ENCODE assay signal across 16 mouse cellular contexts in genomic region chr7:49361465-49362090, GRCm38 (mm10).
DNase-seq lines count a peak whose midpoint lies in the region; ATAC-seq and TF ChIP-seq lines count a peak whose summit lies in the region.
"Had no signal": no experiment of that assay in that cellular context is flagged by ENCODE, and none has a peak within 500 bp of the region (broad histone marks: within the 10 kb centered on the region; RNA-seq: fewer than 3 reads in every experiment).

No protein-coding gene starts in this region.

- no peak for TF ChIP-seq CTCF in midbrain, postnatal 0 days (IDR thresholded peaks at IDR 0.05)

- H3K27me3 ChIP-seq in forebrain, embryonic 10.5 days (ENCODE audit: poor library complexity, severe bottlenecking), result peaks cover 38% of the 10 kb centered on the region
- no peaks in the 10 kb centered on the region for H3K27me3 ChIP-seq in forebrain, embryonic 15.5 days
- H3K27me3 ChIP-seq in hindbrain, embryonic 16.5 days (replicated peaks; ENCODE audit: control insufficient read depth, insufficient read depth, low read length), result no peaks in the 10 kb centered on the region
- no peaks in the 10 kb centered on the region for H3K27me3 ChIP-seq in midbrain, postnatal 0 days (ENCODE audit: insufficient read depth, low read length)
- no peaks in the 10 kb centered on the region for H3K27me3 ChIP-seq in heart, embryonic 10.5 days (ENCODE audit: insufficient read depth, poor library complexity, severe bottlenecking)
- H3K27me3 ChIP-seq: heart, embryonic 13.5 days had no signal

- no peak overlapping the region for H3K4me3 ChIP-seq in forebrain, embryonic 10.5 days
- H3K4me3 ChIP-seq in forebrain, embryonic 15.5 days, result no peak overlapping the region
- no peak overlapping the region for H3K4me3 ChIP-seq in hindbrain, embryonic 16.5 days (ENCODE audit: low read length)
- no peak overlapping the region for H3K4me3 ChIP-seq in midbrain, postnatal 0 days (ENCODE audit: low read depth, low read length)
- no peak overlapping the region for H3K4me3 ChIP-seq in heart, embryonic 10.5 days
- H3K4me3 ChIP-seq: heart, embryonic 13.5 days had no signal

- H3K9me3 ChIP-seq in forebrain, embryonic 10.5 days, result no peaks in the 10 kb centered on the region
- no peaks in the 10 kb centered on the region for H3K9me3 ChIP-seq in forebrain, embryonic 15.5 days
- H3K9me3 ChIP-seq in hindbrain, embryonic 16.5 days (ENCODE audit: control insufficient read depth, low read length), result no peaks in the 10 kb centered on the region
- no peaks in the 10 kb centered on the region for H3K9me3 ChIP-seq in midbrain, postnatal 0 days (ENCODE audit: low read length)
- no peaks in the 10 kb centered on the region for H3K9me3 ChIP-seq in heart, embryonic 10.5 days
- H3K9me3 ChIP-seq: heart, embryonic 13.5 days had no signal

- H3K9ac ChIP-seq in forebrain, embryonic 15.5 days (replicated peaks), result no peak overlapping the region
- H3K9ac ChIP-seq in hindbrain, embryonic 16.5 days (ENCODE audit: low read depth, low read length), result no peak overlapping the region
- no peak overlapping the region for H3K9ac ChIP-seq in midbrain, postnatal 0 days (replicated peaks; ENCODE audit: low read length, poor library complexity, severe bottlenecking)
- H3K9ac ChIP-seq: heart, embryonic 13.5 days; liver, embryonic 14.5 days had no signal

- H3K4me2 ChIP-seq in forebrain, embryonic 15.5 days (replicated peaks), result no peak overlapping the region
- no peak overlapping the region for H3K4me2 ChIP-seq in hindbrain, embryonic 16.5 days (ENCODE audit: low read length)
- H3K4me2 ChIP-seq in midbrain, postnatal 0 days (ENCODE audit: low read depth, low read length, poor library complexity, severe bottlenecking), result no peak overlapping the region
- H3K4me2 ChIP-seq: heart, embryonic 13.5 days had no signal

- WGBS in forebrain, embryonic 10.5 days, result 58% methylated on average over 9 of the region's 9 CpGs
- 13% methylated on average over 9 of the region's 9 CpGs for WGBS in forebrain, embryonic 15.5 days
- WGBS in hindbrain, embryonic 16.5 days, result 40% methylated on average over 9 of the region's 9 CpGs
- 37% methylated on average over 9 of the region's 9 CpGs for WGBS in midbrain, postnatal 0 days
- WGBS in heart, embryonic 10.5 days, result 85% methylated on average over 9 of the region's 9 CpGs

- no peak for DNase-seq in forebrain, embryonic 10.5 days (ENCODE audit: extremely low spot score, low spot score)
- peak; percentile 45 for DNase-seq in midbrain, postnatal 0 days (ENCODE audit: low spot score)
- DNase-seq in heart, embryonic 10.5 days (ENCODE audit: low spot score), result no peak
- DNase-seq in layer of hippocampus, postnatal 36 days, result no peak
- DNase-seq: cerebellum, postnatal 36 days; gastrocnemius, postnatal 36 days; kidney, adult 18-20 months; kidney, postnatal 25 days; lung, postnatal 14 days; right cerebral cortex, postnatal 14 days; thymus, postnatal 25 days had no signal

- H3K4me1 ChIP-seq in forebrain, embryonic 10.5 days, result peaks cover 24% of the 10 kb centered on the region
- H3K4me1 ChIP-seq in forebrain, embryonic 15.5 days, result peaks cover 14% of the 10 kb centered on the region
- H3K4me1 ChIP-seq in hindbrain, embryonic 16.5 days (ENCODE audit: control insufficient read depth, insufficient read depth, low read depth, low read length), result peaks cover 4% of the 10 kb centered on the region
- H3K4me1 ChIP-seq in midbrain, postnatal 0 days (ENCODE audit: insufficient read depth, low read length), result no peaks in the 10 kb centered on the region
- H3K4me1 ChIP-seq in heart, embryonic 10.5 days, result no peaks in the 10 kb centered on the region

- H3K36me3 ChIP-seq in forebrain, embryonic 10.5 days (replicated peaks), result no peaks in the 10 kb centered on the region
- H3K36me3 ChIP-seq in forebrain, embryonic 15.5 days, result no peaks in the 10 kb centered on the region
- H3K36me3 ChIP-seq in hindbrain, embryonic 16.5 days (ENCODE audit: control insufficient read depth, insufficient read depth, low read length), result no peaks in the 10 kb centered on the region
- no peaks in the 10 kb centered on the region for H3K36me3 ChIP-seq in midbrain, postnatal 0 days (ENCODE audit: insufficient read depth, low read length)
- H3K36me3 ChIP-seq in heart, embryonic 10.5 days, result no peaks in the 10 kb centered on the region; the same call in 1 of the 2 replicates

- ATAC-seq in forebrain, embryonic 15.5 days (replicated peaks), result peak; percentile 68
- peak; percentile 73 for ATAC-seq in hindbrain, embryonic 16.5 days
- no peak for ATAC-seq in midbrain, postnatal 0 days (ENCODE audit: low FRiP score)
- ATAC-seq in frontal cortex, adult (ENCODE audit: low TSS enrichment), result no peak; the same call in 1 of the 2 replicates

- peak overlapping the region; percentile 52; the same call in 1 of the 2 replicates for H3K27ac ChIP-seq in forebrain, embryonic 10.5 days
- no peak overlapping the region for H3K27ac ChIP-seq in forebrain, embryonic 15.5 days (replicated peaks)
- no peak overlapping the region for H3K27ac ChIP-seq in hindbrain, embryonic 16.5 days (ENCODE audit: low read depth, low read length)
- peak overlapping the region; percentile 26 for H3K27ac ChIP-seq in midbrain, postnatal 0 days (ENCODE audit: low read depth, low read length)
- no peak overlapping the region for H3K27ac ChIP-seq in heart, embryonic 10.5 days
- H3K27ac ChIP-seq: heart, embryonic 13.5 days; liver, embryonic 14.5 days had no signal

Comparison
In these comparisons a context has a peak if more than half of its experiments do, and no peak if none do; other contexts are left out.
1. H3K27ac ChIP-seq: peak in forebrain, embryonic 10.5 days (single experiment) and midbrain, postnatal 0 days (single experiment); none in forebrain, embryonic 15.5 days (single experiment), hindbrain, embryonic 16.5 days (single experiment) and heart, embryonic 10.5 days (single experiment).
2. ATAC-seq: peak in forebrain, embryonic 15.5 days (single experiment) and hindbrain, embryonic 16.5 days (single experiment); none in midbrain, postnatal 0 days (single experiment) and frontal cortex, adult (single experiment).